Mouse (Mus musculus) forebrain, embryonic 14.5 days (tissue): ENCODE data around the gene Chpf2. TPM values are rescaled to one million over a fixed set of nuclear protein-coding genes. Genes with fewer than 3 reads are reported as not detected.

Experiments
- ATAC-seq: fragments of 200-750 bp; cut with Nextera tagmentation; 2 replicates; pipeline ENCODE4 v1.8.0; 2017; ENCODE audit warnings: mild to moderate bottlenecking, moderate library complexity
- DNase-seq: peaks from one replicate; pipeline ENCODE4 v3.0.0-alpha.2; 2015; ENCODE audit warnings: low spot score
- H3K27ac ChIP-seq: fragments of 300-500 bp; sonication (generic); 2 replicates; pipeline ENCODE4 v1.5.1; 2014; ENCODE audit warnings: low read depth, mild to moderate bottlenecking, control low read depth, low read length, moderate library complexity
- H3K27me3 ChIP-seq: fragments of 300-500 bp; sonication (generic); replicated peaks from 2 replicates; pipeline ENCODE4 v1.6.1; 2014; ENCODE audit warnings: low read length, control low read depth, mixed read lengths; ENCODE audit not compliant: control insufficient read depth, insufficient read depth
- H3K36me3 ChIP-seq: fragments of 300-500 bp; sonication (generic); 2 replicates; pipeline ENCODE4 v1.6.1; 2014; ENCODE audit warnings: low read length, control low read depth; ENCODE audit not compliant: control insufficient read depth, insufficient read depth
- H3K4me1 ChIP-seq: fragments of 300-500 bp; sonication (generic); 2 replicates; pipeline ENCODE4 v1.6.1; 2014; ENCODE audit warnings: antibody characterized with exemption, low read length, control low read depth; ENCODE audit not compliant: control insufficient read depth, insufficient read depth
- H3K4me2 ChIP-seq: fragments of 300-500 bp; sonication (generic); 2 replicates; pipeline ENCODE4 v1.6.1; 2014; ENCODE audit warnings: mild to moderate bottlenecking, control low read depth, low read length
- H3K4me3 ChIP-seq: fragments of 300-500 bp; sonication (generic); 2 replicates; pipeline ENCODE4 v1.5.1; 2014; ENCODE audit warnings: low read depth, low read length, control low read depth
- H3K9ac ChIP-seq: fragments of 300-500 bp; sonication (generic); 2 replicates; pipeline ENCODE4 v1.6.1; 2014; ENCODE audit warnings: mild to moderate bottlenecking, low read length, control low read depth, moderate library complexity
- H3K9me3 ChIP-seq: fragments of 300-500 bp; sonication (generic); replicated peaks from 2 replicates; pipeline ENCODE4 v1.6.1; 2016; ENCODE audit warnings: low read length, control low read depth, mixed read lengths; ENCODE audit not compliant: control insufficient read depth
- WGBS: fragments of 180-500 bp; shearing (Covaris S2); extraction: QIAGEN DNeasy Blood & Tissue Kit; methylation state at CpG from one replicate; pipeline ENCODE4 v1.1.7; 2014; 5-methylcytosine and 5-hydroxymethylcytosine counted together
- polyA plus RNA-seq: library from polyadenylated mRNA; unstranded; fragments of >200 nt; fragmentation: Nextera tagmentation; extraction: Ambion mirVana; gene quantifications from 2 replicates; pipeline ENCODE4 v1.2.1, GENCODE M21; 2014

Chpf2 gene
- polyA plus RNA-seq, 1 experiment from 2014 or later, result 10.6 TPM

- Histone ChIP-seq H3K27me3 (no peaks in the 10 kb centered on the region), H3K4me2 (peak overlapping the region; percentile 94), H3K9ac (peak overlapping the region; percentile 95), H3K4me1 (peaks cover 49% of the 10 kb centered on the region), H3K4me3 (peak overlapping the region; percentile 60), H3K27ac (peak overlapping the region; percentile 99), H3K36me3 (no peaks in the 10 kb centered on the region), H3K9me3 (no peaks in the 10 kb centered on the region)
- 7% methylated on average over 14 of the region's 14 CpGs for WGBS
- DNase-seq (peak; percentile 42), ATAC-seq (no peak)
Observed at GRCm38 (mm10) chr5:24605980-24606665, 19.6 kb downstream of the Chpf2 start.

- H3K4me2 ChIP-seq, result no peak overlapping the region
- WGBS, result 59% methylated on average over 5 of the region's 5 CpGs
- peaks cover 40% of the 10 kb centered on the region for H3K4me1 ChIP-seq
- no peak overlapping the region for H3K9ac ChIP-seq
- H3K27ac ChIP-seq, result no peak overlapping the region
- no peaks in the 10 kb centered on the region for H3K36me3 ChIP-seq
- no peak for DNase-seq
- no peak overlapping the region for H3K4me3 ChIP-seq
- H3K9me3 ChIP-seq, result no peaks in the 10 kb centered on the region
- no peaks in the 10 kb centered on the region for H3K27me3 ChIP-seq
- no peak for ATAC-seq
Observed at GRCm38 (mm10) chr5:24609388-24609787, 22.8 kb downstream of the Chpf2 start.

DNA sequence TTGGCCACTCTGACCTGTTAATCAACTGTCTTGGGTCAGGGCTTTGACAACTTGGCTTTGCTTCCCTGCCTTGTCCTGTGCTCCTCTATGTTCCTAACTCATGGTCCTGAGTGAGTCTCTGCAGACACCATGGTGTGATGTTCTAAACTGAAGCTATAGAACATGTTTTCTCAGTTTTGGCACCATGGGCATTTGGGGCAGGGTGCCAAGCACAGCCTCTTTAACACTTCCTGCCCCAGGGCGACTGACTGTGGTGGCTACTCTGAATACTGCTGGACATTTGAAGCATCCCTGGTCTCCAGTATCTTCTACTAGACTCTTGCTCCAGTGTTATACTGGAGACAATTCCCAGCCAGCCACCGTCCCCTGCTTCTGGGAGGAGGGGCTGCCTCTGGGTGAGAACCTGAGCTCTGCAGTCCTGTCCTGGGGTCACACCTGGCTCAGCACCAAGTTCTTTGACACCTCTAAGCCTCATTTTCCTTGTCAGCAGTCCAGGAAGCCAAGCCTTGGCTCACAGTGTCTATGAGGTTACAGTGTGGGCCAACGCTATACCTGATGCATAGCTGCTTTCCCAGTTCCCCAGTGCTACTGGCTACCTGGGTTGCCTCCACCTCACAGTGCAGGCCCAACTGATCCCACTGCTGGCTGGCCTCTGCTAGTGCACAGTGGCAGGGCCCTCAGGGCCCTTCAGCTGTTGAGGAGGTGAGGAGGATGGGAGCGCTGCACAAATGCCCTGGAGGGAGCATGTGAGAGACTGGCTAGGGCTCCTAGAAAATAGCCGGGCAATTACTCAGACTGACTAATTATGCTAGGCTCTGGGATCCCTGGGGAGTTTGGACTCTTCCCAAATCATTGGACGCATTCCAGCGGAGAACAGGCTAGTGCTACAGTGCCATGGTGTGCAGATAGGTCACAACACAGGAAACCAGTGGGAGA, 25.1 kb downstream of the Chpf2 start:
- H3K4me1 ChIP-seq, result peaks cover 25% of the 10 kb centered on the region
- no peaks in the 10 kb centered on the region for H3K27me3 ChIP-seq
- 0 out of 2 replicates have a peak overlapping the region, but pooled peaks have one; percentile 5 for H3K9ac ChIP-seq
- ATAC-seq (peak; percentile 91), DNase-seq (peak; percentile 92)
- peak overlapping the region; percentile 70 for H3K27ac ChIP-seq
- WGBS, result 20% methylated on average over 7 of the region's 7 CpGs
- 0 out of 2 replicates have a peak overlapping the region, but pooled peaks have one; percentile 9 for H3K4me2 ChIP-seq
- H3K36me3 ChIP-seq, result no peaks in the 10 kb centered on the region
- H3K4me3 ChIP-seq, result no peak overlapping the region
- H3K9me3 ChIP-seq, result no peaks in the 10 kb centered on the region

DNA sequence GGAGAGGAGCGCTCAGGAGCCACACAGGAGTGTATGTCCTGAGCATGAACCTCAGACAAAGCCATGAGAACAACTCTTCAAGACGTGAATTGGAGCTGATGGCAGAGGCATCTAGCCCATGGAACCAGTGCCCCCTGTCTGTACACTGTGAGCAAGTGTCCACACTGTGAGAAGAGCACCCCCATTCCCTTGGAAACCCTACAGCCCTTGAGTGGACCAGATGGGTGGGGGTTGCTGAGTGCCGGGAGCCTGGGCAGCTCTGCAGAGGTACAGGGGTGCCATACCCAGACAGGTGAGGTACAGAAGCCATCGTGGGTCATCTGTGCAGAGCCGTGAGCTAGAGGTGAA, 25.7 kb downstream of the Chpf2 start:
- Histone ChIP-seq H3K27ac (peak overlapping the region; percentile 70), H3K4me1 (peaks cover 19% of the 10 kb centered on the region), H3K4me2 (0 out of 2 replicates have a peak overlapping the region, but pooled peaks have one; percentile 9), H3K4me3 (no peak overlapping the region), H3K9ac (no peak overlapping the region), H3K9me3 (no peaks in the 10 kb centered on the region), H3K27me3 (no peaks in the 10 kb centered on the region), H3K36me3 (no peaks in the 10 kb centered on the region)
- 57% methylated on average over 5 of the region's 5 CpGs for WGBS
- DNase-seq, result no peak
- peak; percentile 62 for ATAC-seq

DNA sequence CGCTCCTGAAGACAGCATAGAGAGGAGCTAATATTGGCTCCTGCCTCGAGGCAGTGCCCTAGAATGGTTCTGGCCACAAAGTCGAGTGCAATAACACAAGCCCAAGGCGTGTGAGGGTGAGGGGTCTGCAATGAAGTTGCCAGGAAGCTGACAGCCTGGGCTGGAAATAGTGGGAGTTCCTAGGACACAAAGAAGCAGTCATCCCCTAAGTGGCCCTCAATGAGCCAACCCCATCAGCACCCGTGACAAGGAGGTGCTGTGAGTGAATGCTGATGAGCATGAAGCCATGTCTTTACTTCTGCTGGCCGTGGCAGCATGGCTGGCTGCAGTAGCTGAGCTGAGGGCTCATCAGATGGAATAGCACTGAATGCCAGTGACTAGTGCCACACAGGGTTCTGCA, 28.6 kb downstream of the Chpf2 start:
- Histone ChIP-seq H3K4me1 (peaks cover 19% of the 10 kb centered on the region), H3K36me3 (no peaks in the 10 kb centered on the region), H3K4me3 (no peak overlapping the region), H3K27me3 (no peaks in the 10 kb centered on the region), H3K9ac (no peak overlapping the region), H3K27ac (no peak overlapping the region), H3K9me3 (no peaks in the 10 kb centered on the region), H3K4me2 (no peak overlapping the region)
- ATAC-seq (no peak), DNase-seq (no peak)
- WGBS, result 70% methylated on average over 6 of the region's 6 CpGs

DNA sequence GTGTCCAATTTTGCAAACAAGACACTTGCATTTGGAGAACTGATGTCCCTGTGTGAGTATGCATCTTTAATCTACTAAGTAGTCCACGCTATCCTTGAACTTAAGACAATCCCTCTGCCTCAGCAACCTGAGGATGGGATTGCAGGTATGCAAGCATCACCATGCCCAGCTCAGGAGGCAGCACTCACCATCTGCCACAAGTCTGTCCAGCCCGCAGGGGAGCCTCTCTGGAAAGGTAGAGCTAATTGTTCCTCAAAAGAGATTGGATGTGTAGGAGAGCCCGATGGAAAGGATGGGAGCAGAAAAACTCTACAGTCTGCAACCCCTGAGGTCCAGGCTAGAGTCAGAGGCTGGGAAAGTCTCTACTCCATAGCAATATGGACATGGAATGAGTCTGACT, 32.4 kb downstream of the Chpf2 start:
- DNase-seq, result no peak
- no peak for ATAC-seq
- 83% methylated on average over 3 of the region's 3 CpGs for WGBS
- Histone ChIP-seq H3K9ac (no peak overlapping the region), H3K27ac (no peak overlapping the region), H3K9me3 (no peaks in the 10 kb centered on the region), H3K4me2 (no peak overlapping the region), H3K36me3 (no peaks in the 10 kb centered on the region), H3K4me1 (peaks cover 14% of the 10 kb centered on the region), H3K27me3 (no peaks in the 10 kb centered on the region), H3K4me3 (no peak overlapping the region)

DNA sequence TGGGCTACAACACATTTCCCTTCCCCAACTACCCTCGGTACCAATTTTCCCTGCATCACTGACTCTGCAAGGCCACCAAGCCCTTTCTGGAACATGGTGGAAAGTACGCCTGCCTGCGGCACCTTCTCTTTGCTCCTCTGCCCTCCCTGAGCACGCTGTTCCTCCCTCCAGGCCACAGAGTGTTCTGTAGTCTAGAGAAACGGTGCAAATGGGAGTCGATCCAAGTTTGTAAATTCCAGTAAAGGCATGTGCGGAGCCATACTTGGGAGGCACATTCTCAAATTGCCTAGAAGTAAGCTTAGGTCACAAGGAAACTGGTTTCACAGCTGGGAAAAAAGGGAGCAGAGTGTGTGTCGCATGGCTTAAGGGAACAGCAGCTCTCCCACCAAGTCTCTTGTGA, 33.6 kb downstream of the Chpf2 start:
- ATAC-seq, result no peak
- Histone ChIP-seq H3K36me3 (no peaks in the 10 kb centered on the region), H3K4me3 (no peak overlapping the region), H3K9ac (no peak overlapping the region), H3K4me2 (no peak overlapping the region), H3K9me3 (no peaks in the 10 kb centered on the region), H3K27ac (no peak overlapping the region), H3K4me1 (peaks cover 21% of the 10 kb centered on the region), H3K27me3 (no peaks in the 10 kb centered on the region)
- DNase-seq, result no peak
- WGBS, result 72% methylated on average over 8 of the region's 8 CpGs

DNA sequence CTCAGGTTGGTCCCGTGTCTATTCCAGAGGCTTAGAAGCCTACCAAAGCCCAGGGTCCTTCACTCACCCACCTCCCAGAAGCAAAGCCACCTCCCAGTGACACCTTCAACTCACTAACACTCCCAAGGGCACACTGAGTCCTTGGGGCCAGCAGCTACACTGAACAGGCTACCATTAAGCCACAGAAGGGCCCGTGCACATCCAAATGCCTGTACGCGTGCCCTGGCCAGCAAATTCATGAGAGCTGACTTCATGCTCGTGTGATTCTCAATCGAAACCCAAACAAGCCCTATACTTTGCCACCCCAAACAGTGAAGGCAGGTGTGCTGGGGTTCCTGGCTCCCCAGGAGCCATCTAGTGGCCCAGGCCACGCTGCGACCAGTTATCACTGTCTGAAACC, 34.1 kb downstream of the Chpf2 start:
- Histone ChIP-seq H3K4me1 (peaks cover 21% of the 10 kb centered on the region), H3K9me3 (no peaks in the 10 kb centered on the region), H3K27ac (no peak overlapping the region), H3K9ac (no peak overlapping the region), H3K36me3 (no peaks in the 10 kb centered on the region), H3K4me3 (no peak overlapping the region), H3K4me2 (no peak overlapping the region), H3K27me3 (no peaks in the 10 kb centered on the region)
- ATAC-seq, result no peak
- WGBS, result 68% methylated on average over 8 of the region's 8 CpGs
- no peak for DNase-seq
